Comparison of ENCODE assay signal across 10 mouse cellular contexts in genomic region chr2:29464851-29465648, GRCm38 (mm10).
A peak's percentile ranks its signal among the peaks of the same experiment; 100 is the strongest.
DNase-seq lines count a peak whose midpoint lies in the region; ATAC-seq and TF ChIP-seq lines count a peak whose summit lies in the region.
"Had no signal": no experiment of that assay in that cellular context is flagged by ENCODE, and none has a peak within 500 bp of the region (broad histone marks: within the 10 kb centered on the region; RNA-seq: fewer than 3 reads in every experiment).

No protein-coding gene starts in this region.

- peaks cover 21% of the 10 kb centered on the region for H3K4me1 ChIP-seq in kidney, embryonic 16.5 days (ENCODE audit: insufficient read depth, low read length)
- peaks cover 10% of the 10 kb centered on the region; the same call in 1 of the 2 replicates for H3K4me1 ChIP-seq in kidney, adult 2 months (ENCODE audit: control insufficient read depth, insufficient read depth, low read length)
- peaks cover 38% of the 10 kb centered on the region for H3K4me1 ChIP-seq in forebrain, embryonic 10.5 days
- H3K4me1 ChIP-seq in midbrain, postnatal 0 days (ENCODE audit: insufficient read depth, low read length): peaks cover 8% of the 10 kb centered on the region; the same call in 1 of the 2 replicates

- TF ChIP-seq POLR2A in kidney, adult 2 months (IDR thresholded peaks at IDR 0.05; ENCODE audit: low read depth, low read length): no peak

- 57% methylated on average over 9 of the region's 9 CpGs for WGBS in kidney, embryonic 16.5 days
- 73% methylated on average over 9 of the region's 9 CpGs for WGBS in kidney, adult 2 months
- 77% methylated on average over 9 of the region's 9 CpGs for WGBS in forebrain, embryonic 10.5 days
- 36% methylated on average over 9 of the region's 9 CpGs for WGBS in midbrain, postnatal 0 days

- no peaks in the 10 kb centered on the region for H3K36me3 ChIP-seq in kidney, embryonic 16.5 days (ENCODE audit: insufficient read depth, low read length)
- no peaks in the 10 kb centered on the region for H3K36me3 ChIP-seq in kidney, adult 2 months (ENCODE audit: control insufficient read depth, insufficient read depth, low read length)
- H3K36me3 ChIP-seq in forebrain, embryonic 10.5 days (replicated peaks): no peaks in the 10 kb centered on the region
- H3K36me3 ChIP-seq in midbrain, postnatal 0 days (ENCODE audit: insufficient read depth, low read length): no peaks in the 10 kb centered on the region

- no peak for DNase-seq in kidney, adult 2 months
- DNase-seq in forebrain, embryonic 10.5 days (ENCODE audit: extremely low spot score, low spot score): no peak
- DNase-seq in layer of hippocampus, adult 2 months (ENCODE audit: low spot score in 2 of 2): peak; percentile 79
- DNase-seq in midbrain, postnatal 0 days (ENCODE audit: low spot score): peak; percentile 91
- no peak for DNase-seq in spleen, postnatal 36 days (ENCODE audit: low spot score in 2 of 2)
- no peak for DNase-seq in adrenal gland, postnatal 25 days
- DNase-seq: cerebellum, adult 9-10 months; thymus, postnatal 25 days had no signal

- ATAC-seq in kidney, embryonic 16.5 days (ENCODE audit: low FRiP score, low TSS enrichment): peak; percentile 78
- ATAC-seq in midbrain, postnatal 0 days (ENCODE audit: low FRiP score): peak; percentile 47; the same call in 1 of the 2 replicates
- no peak for ATAC-seq in erythroid progenitor cell, adult 5-6 weeks (replicated peaks; ENCODE audit: low FRiP score, poor library complexity, severe bottlenecking)

- no peaks in the 10 kb centered on the region for H3K9me3 ChIP-seq in kidney, embryonic 16.5 days (ENCODE audit: low read length)
- no peaks in the 10 kb centered on the region for H3K9me3 ChIP-seq in forebrain, embryonic 10.5 days
- H3K9me3 ChIP-seq in midbrain, postnatal 0 days (ENCODE audit: low read length): no peaks in the 10 kb centered on the region

- H3K9ac ChIP-seq in kidney, embryonic 16.5 days (replicated peaks; ENCODE audit: low read length): no peak overlapping the region
- no peak overlapping the region for H3K9ac ChIP-seq in midbrain, postnatal 0 days (replicated peaks; ENCODE audit: low read length, poor library complexity, severe bottlenecking)

- H3K4me2 ChIP-seq in kidney, embryonic 16.5 days (replicated peaks; ENCODE audit: low read depth, low read length): no peak overlapping the region
- H3K4me2 ChIP-seq in midbrain, postnatal 0 days (ENCODE audit: low read depth, low read length, poor library complexity, severe bottlenecking): no peak overlapping the region

- H3K4me3 ChIP-seq in kidney, embryonic 16.5 days (ENCODE audit: low read length): no peak overlapping the region
- no peak overlapping the region for H3K4me3 ChIP-seq in kidney, adult 2 months (ENCODE audit: insufficient read depth, low read depth, low read length)
- H3K4me3 ChIP-seq in forebrain, embryonic 10.5 days: no peak overlapping the region
- H3K4me3 ChIP-seq in layer of hippocampus, adult 2 months: no peak overlapping the region
- H3K4me3 ChIP-seq in midbrain, postnatal 0 days (ENCODE audit: low read depth, low read length): no peak overlapping the region

- no peak for TF ChIP-seq CTCF in kidney, adult 2 months (conservative IDR thresholded peaks at IDR 0.05; ENCODE audit: insufficient read depth, insufficient read length, low read depth, low read length)
- TF ChIP-seq CTCF in layer of hippocampus, adult 2 months (conservative IDR thresholded peaks at IDR 0.05): no peak
- TF ChIP-seq CTCF in midbrain, postnatal 0 days (IDR thresholded peaks at IDR 0.05): no peak

- no peaks in the 10 kb centered on the region for H3K27me3 ChIP-seq in kidney, embryonic 16.5 days (ENCODE audit: insufficient read depth, low read length)
- no peaks in the 10 kb centered on the region for H3K27me3 ChIP-seq in kidney, adult 2 months (replicated peaks; ENCODE audit: control insufficient read depth, insufficient read depth, low read length)
- H3K27me3 ChIP-seq in forebrain, embryonic 10.5 days (ENCODE audit: poor library complexity, severe bottlenecking): no peaks in the 10 kb centered on the region
- no peaks in the 10 kb centered on the region for H3K27me3 ChIP-seq in midbrain, postnatal 0 days (ENCODE audit: insufficient read depth, low read length)

- 0 out of 2 replicates have a peak overlapping the region, but pooled peaks have one; percentile 20 for H3K27ac ChIP-seq in kidney, embryonic 16.5 days (ENCODE audit: low read length)
- no peak overlapping the region for H3K27ac ChIP-seq in kidney, adult 2 months (ENCODE audit: insufficient read depth, low read depth, low read length)
- peak overlapping the region; percentile 15; the same call in 1 of the 2 replicates for H3K27ac ChIP-seq in forebrain, embryonic 10.5 days
- peak overlapping the region; percentile 91 for H3K27ac ChIP-seq in layer of hippocampus, adult 2 months
- H3K27ac ChIP-seq in midbrain, postnatal 0 days (ENCODE audit: low read depth, low read length): peak overlapping the region; percentile 62; the same call in 1 of the 2 replicates

Comparison
In these comparisons a context has a peak if more than half of its experiments do, and no peak if none do; other contexts are left out.
1. DNase-seq: peak in layer of hippocampus, adult 2 months (2 of 2) and midbrain, postnatal 0 days (single experiment); none in kidney, adult 2 months (single experiment), forebrain, embryonic 10.5 days (single experiment), spleen, postnatal 36 days (0 of 2) and adrenal gland, postnatal 25 days (single experiment).